Mouse (Mus musculus): ENCODE measurements around the gene Kcnk3. TPM values are rescaled to one million over a fixed set of nuclear protein-coding genes. Genes with fewer than 3 reads are reported as not detected.

Gene Kcnk3
- polyA plus RNA-seq, 1 experiment from 2014 or later = 12.9 TPM

DNA sequence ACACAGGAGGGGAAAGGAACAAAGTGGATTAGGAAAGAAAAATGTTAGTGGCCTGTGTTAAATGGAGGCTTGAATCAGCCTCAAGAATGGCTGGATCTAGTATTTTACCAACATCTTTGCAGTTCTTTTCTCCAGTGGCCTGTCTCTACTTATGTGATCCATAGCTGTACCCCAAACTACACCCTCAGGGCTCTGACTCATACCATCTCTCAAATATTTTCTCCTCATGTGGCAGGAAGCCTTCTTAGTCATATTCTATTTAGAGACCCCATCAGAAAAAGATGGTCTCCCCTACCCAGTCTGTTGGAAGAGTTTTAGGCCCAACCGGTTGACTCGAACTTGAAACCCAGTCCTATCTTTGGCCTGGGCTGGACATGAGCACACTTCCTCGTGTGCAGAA lies 28.5 kb upstream of the Kcnk3 start:
- Histone ChIP-seq H3K36me3 (ENCODE audit: control insufficient read depth, insufficient read depth, low read length) (no peaks in the 10 kb centered on the region), H3K27me3 (ENCODE audit: control insufficient read depth, insufficient read depth, low read length) (no peaks in the 10 kb centered on the region), H3K27ac (ENCODE audit: low read depth, low read length) (no peak overlapping the region), H3K4me3 (ENCODE audit: low read depth, low read length) (no peak overlapping the region), H3K4me1 (ENCODE audit: control insufficient read depth, insufficient read depth, low read length) (no peaks in the 10 kb centered on the region), H3K9me3 (ENCODE audit: control insufficient read depth, low read length) (no peaks in the 10 kb centered on the region), H3K4me2 (ENCODE audit: low read depth, low read length) (no peak overlapping the region), H3K9ac (replicated peaks; ENCODE audit: low read depth, low read length) (no peak overlapping the region)
- 84% methylated on average over 3 of the region's 3 CpGs for WGBS
- no peak for ATAC-seq (ENCODE audit: low read depth)

DNA sequence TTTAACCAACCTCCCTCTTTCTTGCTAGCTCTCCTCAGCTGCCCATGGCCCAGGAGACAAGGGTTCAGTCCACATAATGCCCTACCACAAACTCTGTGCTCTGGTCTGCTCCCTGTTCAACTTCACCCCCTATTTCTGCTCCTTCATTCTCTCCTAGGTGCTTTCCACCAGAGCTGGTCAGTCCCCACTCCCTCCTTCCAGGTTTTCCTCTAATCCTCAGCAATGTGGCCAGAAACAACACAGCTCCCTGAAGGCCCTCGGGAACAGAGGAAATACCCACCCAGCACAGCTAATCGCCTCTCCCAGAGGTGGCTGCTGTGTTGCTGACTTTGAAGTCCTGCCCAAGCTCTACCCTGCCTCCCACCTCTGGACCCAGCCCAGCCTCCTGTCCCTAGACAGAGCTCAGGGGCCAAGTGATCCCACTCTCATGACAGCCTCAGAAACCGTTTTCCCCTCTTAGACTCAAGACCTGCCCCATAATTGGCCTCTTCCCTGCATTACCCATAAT lies 27.9 kb upstream of the Kcnk3 start:
- Histone ChIP-seq H3K9ac (replicated peaks; ENCODE audit: low read depth, low read length) (no peak overlapping the region), H3K36me3 (ENCODE audit: control insufficient read depth, insufficient read depth, low read length) (no peaks in the 10 kb centered on the region), H3K4me2 (ENCODE audit: low read depth, low read length) (no peak overlapping the region), H3K9me3 (ENCODE audit: control insufficient read depth, low read length) (no peaks in the 10 kb centered on the region), H3K27ac (ENCODE audit: low read depth, low read length) (no peak overlapping the region), H3K4me3 (ENCODE audit: low read depth, low read length) (no peak overlapping the region), H3K4me1 (ENCODE audit: control insufficient read depth, insufficient read depth, low read length) (no peaks in the 10 kb centered on the region), H3K27me3 (ENCODE audit: control insufficient read depth, insufficient read depth, low read length) (no peaks in the 10 kb centered on the region)
- no peak for ATAC-seq (ENCODE audit: low read depth)
- WGBS = 37% methylated on average over 3 of the region's 3 CpGs

DNA sequence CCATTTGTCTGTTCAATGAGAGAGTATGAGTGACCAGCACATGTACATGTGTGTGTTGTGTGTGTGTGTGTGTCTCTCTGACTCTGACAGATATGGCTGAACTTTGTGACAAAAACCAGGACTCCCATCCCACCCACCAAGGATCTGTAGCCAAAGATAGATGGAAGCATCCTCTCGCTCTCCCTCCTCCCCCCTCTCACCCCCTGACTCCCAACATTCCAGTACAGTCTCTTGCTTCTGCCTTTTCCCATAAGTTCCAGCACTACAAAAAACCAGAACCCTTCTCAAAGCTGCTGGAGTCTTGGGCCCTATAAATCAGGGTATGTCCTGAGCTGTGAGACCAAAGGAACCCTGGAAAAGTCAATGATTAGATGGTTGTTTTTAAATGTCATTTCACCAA lies 19.5 kb upstream of the Kcnk3 start:
- Histone ChIP-seq H3K4me1 (ENCODE audit: control insufficient read depth, insufficient read depth, low read length) (no peaks in the 10 kb centered on the region), H3K27ac (ENCODE audit: low read depth, low read length) (no peak overlapping the region), H3K4me3 (ENCODE audit: low read depth, low read length) (no peak overlapping the region), H3K36me3 (ENCODE audit: control insufficient read depth, insufficient read depth, low read length) (no peaks in the 10 kb centered on the region), H3K9ac (replicated peaks; ENCODE audit: low read depth, low read length) (no peak overlapping the region), H3K27me3 (ENCODE audit: control insufficient read depth, insufficient read depth, low read length) (no peaks in the 10 kb centered on the region), H3K4me2 (ENCODE audit: low read depth, low read length) (no peak overlapping the region), H3K9me3 (ENCODE audit: control insufficient read depth, low read length) (no peaks in the 10 kb centered on the region)
- ATAC-seq (ENCODE audit: low read depth) = no peak
- WGBS = 95% methylated on average over 1 of the region's 1 CpGs

DNA sequence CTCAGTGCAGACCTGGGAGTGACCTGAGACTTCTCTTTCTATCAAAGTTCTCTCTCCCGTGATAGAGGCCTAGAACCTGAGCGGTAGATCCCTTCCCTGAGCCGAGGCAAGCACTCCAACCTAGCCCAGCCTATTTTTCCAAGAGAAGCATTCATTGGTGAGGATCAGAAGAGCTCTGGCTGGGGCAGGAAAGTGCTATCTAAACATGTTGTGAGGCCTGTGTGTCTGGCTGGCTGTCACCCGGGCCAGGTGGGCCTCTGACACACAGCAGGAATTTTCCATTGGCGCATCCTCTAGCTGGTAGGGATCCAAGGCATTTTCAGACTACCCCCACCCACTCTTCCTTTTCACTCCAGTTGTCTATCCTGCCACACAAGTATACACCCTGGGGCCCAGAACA lies 16.1 kb upstream of the Kcnk3 start:
- Histone ChIP-seq H3K9me3 (ENCODE audit: control insufficient read depth, low read length) (no peaks in the 10 kb centered on the region), H3K4me3 (ENCODE audit: low read depth, low read length) (no peak overlapping the region), H3K9ac (replicated peaks; ENCODE audit: low read depth, low read length) (no peak overlapping the region), H3K27me3 (ENCODE audit: control insufficient read depth, insufficient read depth, low read length) (no peaks in the 10 kb centered on the region), H3K27ac (ENCODE audit: low read depth, low read length) (no peak overlapping the region), H3K36me3 (ENCODE audit: control insufficient read depth, insufficient read depth, low read length) (no peaks in the 10 kb centered on the region), H3K4me2 (ENCODE audit: low read depth, low read length) (no peak overlapping the region), H3K4me1 (ENCODE audit: control insufficient read depth, insufficient read depth, low read length) (no peaks in the 10 kb centered on the region)
- no peak for ATAC-seq (ENCODE audit: low read depth)
- 80% methylated on average over 5 of the region's 5 CpGs for WGBS

DNA sequence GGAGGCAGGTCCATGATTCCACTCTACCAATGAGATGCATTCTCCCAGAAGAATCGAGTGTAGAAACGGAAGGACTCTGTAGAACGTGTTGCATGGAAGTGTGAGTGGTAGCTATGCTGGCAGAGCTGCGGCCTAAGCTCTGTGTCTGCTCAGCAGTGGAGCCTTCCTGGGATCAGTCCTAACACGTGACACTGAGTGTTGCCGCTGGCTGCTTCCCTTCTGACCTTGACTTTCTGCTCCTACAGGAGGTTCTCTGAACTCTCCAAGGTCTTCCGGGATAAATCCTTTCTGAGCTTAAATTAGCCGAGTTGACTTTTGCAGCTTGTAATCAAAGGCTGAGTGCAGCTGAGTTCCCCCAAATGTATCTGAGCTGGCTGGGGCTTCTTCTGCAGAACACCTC lies 13.6 kb upstream of the Kcnk3 start:
- Histone ChIP-seq H3K4me2 (ENCODE audit: low read depth, low read length) (no peak overlapping the region), H3K9ac (replicated peaks; ENCODE audit: low read depth, low read length) (no peak overlapping the region), H3K4me3 (ENCODE audit: low read depth, low read length) (no peak overlapping the region), H3K27me3 (ENCODE audit: control insufficient read depth, insufficient read depth, low read length) (no peaks in the 10 kb centered on the region), H3K36me3 (ENCODE audit: control insufficient read depth, insufficient read depth, low read length) (no peaks in the 10 kb centered on the region), H3K27ac (ENCODE audit: low read depth, low read length) (no peak overlapping the region), H3K4me1 (ENCODE audit: control insufficient read depth, insufficient read depth, low read length) (no peaks in the 10 kb centered on the region), H3K9me3 (ENCODE audit: control insufficient read depth, low read length) (no peaks in the 10 kb centered on the region)
- 92% methylated on average over 8 of the region's 8 CpGs for WGBS
- no peak for ATAC-seq (ENCODE audit: low read depth)

DNA sequence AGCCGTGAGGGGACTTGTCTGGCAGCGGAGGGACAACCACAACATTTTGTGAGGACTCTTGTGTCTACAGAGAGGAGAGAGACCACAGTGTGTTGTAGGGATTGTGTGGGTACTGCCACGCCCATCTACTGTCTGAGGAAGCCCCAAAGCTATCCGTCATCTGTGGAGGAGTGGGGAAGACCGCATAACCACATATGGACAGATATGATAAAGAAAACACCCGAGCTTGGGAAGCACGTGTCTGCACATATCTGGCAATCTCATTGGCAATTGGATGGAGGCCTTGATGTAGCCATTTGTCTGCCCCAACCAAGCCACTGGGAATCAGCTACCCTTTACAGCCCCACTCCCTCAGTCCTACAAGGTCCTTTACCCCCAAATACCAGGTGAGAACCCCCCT lies 11.7 kb upstream of the Kcnk3 start:
- no peak for ATAC-seq (ENCODE audit: low read depth)
- Histone ChIP-seq H3K27ac (ENCODE audit: low read depth, low read length) (no peak overlapping the region), H3K36me3 (ENCODE audit: control insufficient read depth, insufficient read depth, low read length) (no peaks in the 10 kb centered on the region), H3K27me3 (ENCODE audit: control insufficient read depth, insufficient read depth, low read length) (no peaks in the 10 kb centered on the region), H3K9me3 (ENCODE audit: control insufficient read depth, low read length) (no peaks in the 10 kb centered on the region), H3K9ac (replicated peaks; ENCODE audit: low read depth, low read length) (no peak overlapping the region), H3K4me2 (ENCODE audit: low read depth, low read length) (no peak overlapping the region), H3K4me1 (ENCODE audit: control insufficient read depth, insufficient read depth, low read length) (no peaks in the 10 kb centered on the region), H3K4me3 (ENCODE audit: low read depth, low read length) (no peak overlapping the region)
- WGBS = 84% methylated on average over 7 of the region's 7 CpGs

DNA sequence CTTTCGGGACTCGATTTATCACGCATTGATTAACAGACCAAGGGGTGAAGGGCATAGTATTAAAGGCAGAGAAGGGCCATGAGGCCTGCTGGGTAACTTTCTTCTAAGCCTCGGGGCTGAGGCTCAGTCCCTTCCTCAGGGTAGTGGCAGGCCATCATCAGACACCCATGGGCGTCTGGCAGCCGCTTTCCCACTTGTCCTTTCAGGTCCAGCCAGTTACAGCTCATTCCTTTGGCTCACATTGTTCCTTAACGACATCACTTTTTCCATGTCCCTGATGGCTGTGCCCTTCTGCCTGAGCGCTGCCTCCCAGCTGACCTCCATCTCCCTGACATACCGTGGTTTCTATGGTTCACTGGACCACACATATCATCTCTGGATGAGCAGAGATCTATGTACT lies 10.7 kb upstream of the Kcnk3 start:
- Histone ChIP-seq H3K27me3 (ENCODE audit: control insufficient read depth, insufficient read depth, low read length) (no peaks in the 10 kb centered on the region), H3K4me3 (ENCODE audit: low read depth, low read length) (no peak overlapping the region), H3K9me3 (ENCODE audit: control insufficient read depth, low read length) (no peaks in the 10 kb centered on the region), H3K4me2 (ENCODE audit: low read depth, low read length) (no peak overlapping the region), H3K27ac (ENCODE audit: low read depth, low read length) (no peak overlapping the region), H3K4me1 (ENCODE audit: control insufficient read depth, insufficient read depth, low read length) (no peaks in the 10 kb centered on the region), H3K36me3 (ENCODE audit: control insufficient read depth, insufficient read depth, low read length) (no peaks in the 10 kb centered on the region), H3K9ac (replicated peaks; ENCODE audit: low read depth, low read length) (no peak overlapping the region)
- WGBS = 62% methylated on average over 9 of the region's 9 CpGs
- no peak for ATAC-seq (ENCODE audit: low read depth)

DNA sequence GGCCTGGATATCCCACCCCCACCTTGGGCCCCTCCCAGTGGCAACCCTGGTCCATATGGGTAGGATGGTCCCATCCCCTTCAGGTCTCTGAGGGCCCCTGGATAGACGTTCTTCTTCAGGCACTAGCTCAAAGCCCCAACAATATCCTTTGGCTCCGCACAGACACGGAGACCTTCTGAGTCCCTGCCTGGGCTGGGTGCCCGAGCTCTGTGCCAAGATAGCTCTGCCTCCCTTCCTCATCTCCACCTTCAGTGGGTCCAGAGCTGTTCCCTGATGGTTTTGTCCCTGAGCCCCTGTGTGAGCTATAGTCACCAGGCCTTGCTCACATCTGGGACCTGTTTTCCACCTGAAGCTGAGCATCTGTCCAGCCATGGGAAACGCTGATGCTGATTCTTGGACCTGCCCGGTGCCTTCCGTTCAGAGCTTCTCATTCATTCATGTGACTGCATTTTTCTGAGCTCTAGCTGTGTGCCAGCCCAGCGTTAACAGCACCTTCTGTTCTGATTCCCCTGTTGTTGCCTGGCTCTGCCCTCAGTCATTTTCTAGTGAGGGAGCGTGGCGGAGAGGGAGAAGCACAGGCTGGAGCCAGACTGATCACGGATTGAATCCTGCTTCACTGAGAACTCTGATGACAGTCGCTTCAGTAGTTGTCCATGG lies 10.2 kb upstream of the Kcnk3 start:
- ATAC-seq (ENCODE audit: low read depth) = no peak
- 81% methylated on average over 12 of the region's 12 CpGs for WGBS

DNA sequence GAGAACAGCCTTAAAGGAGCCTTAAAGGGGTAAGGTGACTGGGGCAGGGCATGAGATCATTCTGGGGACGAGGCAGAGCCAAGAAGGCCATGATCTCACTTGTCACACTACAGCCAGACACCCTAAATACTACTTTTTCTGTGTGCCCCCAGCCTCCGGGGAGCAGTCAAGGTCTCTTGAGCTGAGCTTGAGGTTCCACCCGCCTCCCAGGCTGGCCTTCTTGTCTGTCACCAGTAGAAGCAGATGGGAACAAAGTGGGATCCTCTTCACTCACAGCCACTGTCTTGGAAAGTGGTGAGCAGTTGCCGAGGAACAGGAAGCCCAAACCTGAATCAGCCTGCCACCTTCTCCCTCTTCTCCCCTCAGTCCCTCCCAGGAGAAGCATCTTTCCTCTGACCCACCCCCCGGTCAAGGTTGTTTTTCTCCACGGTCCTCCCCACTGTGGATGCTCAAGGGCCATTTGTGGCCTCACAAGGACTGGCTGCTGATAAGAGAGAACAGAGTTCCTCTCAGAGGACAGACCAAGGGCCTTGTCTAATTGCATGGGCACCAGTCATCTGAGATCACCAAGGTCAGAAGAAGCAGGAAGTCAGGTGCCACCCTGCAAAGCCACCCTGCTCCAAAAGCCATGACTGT lies 9.4 kb upstream of the Kcnk3 start:
- WGBS = 87% methylated on average over 6 of the region's 6 CpGs
- H3K9ac ChIP-seq (replicated peaks; ENCODE audit: low read depth, low read length) = no peak overlapping the region
- H3K36me3 ChIP-seq (ENCODE audit: control insufficient read depth, insufficient read depth, low read length) = no peaks in the 10 kb centered on the region
- H3K9me3 ChIP-seq (ENCODE audit: control insufficient read depth, low read length) = no peaks in the 10 kb centered on the region
- no peak overlapping the region for H3K4me2 ChIP-seq (ENCODE audit: low read depth, low read length)
- H3K27ac ChIP-seq (ENCODE audit: low read depth, low read length) = no peak overlapping the region
- no peak for ATAC-seq (ENCODE audit: low read depth)
- no peaks in the 10 kb centered on the region for H3K4me1 ChIP-seq (ENCODE audit: control insufficient read depth, insufficient read depth, low read length)
- no peaks in the 10 kb centered on the region for H3K27me3 ChIP-seq (ENCODE audit: control insufficient read depth, insufficient read depth, low read length)
- H3K4me3 ChIP-seq (ENCODE audit: low read depth, low read length) = no peak overlapping the region

More for the DNA sequence above, 10.2 kb upstream of the Kcnk3 start:
- H3K36me3 ChIP-seq (ENCODE audit: control insufficient read depth, insufficient read depth, low read length) = no peaks in the 10 kb centered on the region
- no peaks in the 10 kb centered on the region for H3K27me3 ChIP-seq (ENCODE audit: control insufficient read depth, insufficient read depth, low read length)
- no peak overlapping the region for H3K4me2 ChIP-seq (ENCODE audit: low read depth, low read length)
- H3K27ac ChIP-seq (ENCODE audit: low read depth, low read length) = no peak overlapping the region
- no peak overlapping the region for H3K9ac ChIP-seq (replicated peaks; ENCODE audit: low read depth, low read length)
- no peaks in the 10 kb centered on the region for H3K4me1 ChIP-seq (ENCODE audit: control insufficient read depth, insufficient read depth, low read length)
- H3K4me3 ChIP-seq (ENCODE audit: low read depth, low read length) = no peak overlapping the region
- no peaks in the 10 kb centered on the region for H3K9me3 ChIP-seq (ENCODE audit: control insufficient read depth, low read length)
